Mouse (Mus musculus) R1 (cell line): Measurements from ENCODE around the gene Pygl.
A peak's percentile ranks its signal among the peaks of the same experiment; 100 is the strongest.
"Not testable (repeated sequence)": the region's sequence is repeated elsewhere in the genome, so short reads cannot be mapped to it uniquely, and the experiment has no call there.

ENCODE experiments used
- DNase-seq: peaks from one replicate; pipeline ENCODE4 v3.0.0-alpha.2; 2018; ENCODE audit warnings: low read depth, low spot score

Pygl gene

GRCm38 (mm10) chr12:70157292-70158066 lies 73.8 kb downstream of the Pygl start:
- no peak for DNase-seq

- no peak for DNase-seq
Measured at GRCm38 (mm10) chr12:70156222-70156621, 75.1 kb downstream of the Pygl start.

- no peak for DNase-seq
Measured at GRCm38 (mm10) chr12:70153842-70154241, 77.4 kb downstream of the Pygl start, which contains the start of gene Abhd12b. Gene Abhd12b (plus strand): TSS chr12:70154142.

DNA sequence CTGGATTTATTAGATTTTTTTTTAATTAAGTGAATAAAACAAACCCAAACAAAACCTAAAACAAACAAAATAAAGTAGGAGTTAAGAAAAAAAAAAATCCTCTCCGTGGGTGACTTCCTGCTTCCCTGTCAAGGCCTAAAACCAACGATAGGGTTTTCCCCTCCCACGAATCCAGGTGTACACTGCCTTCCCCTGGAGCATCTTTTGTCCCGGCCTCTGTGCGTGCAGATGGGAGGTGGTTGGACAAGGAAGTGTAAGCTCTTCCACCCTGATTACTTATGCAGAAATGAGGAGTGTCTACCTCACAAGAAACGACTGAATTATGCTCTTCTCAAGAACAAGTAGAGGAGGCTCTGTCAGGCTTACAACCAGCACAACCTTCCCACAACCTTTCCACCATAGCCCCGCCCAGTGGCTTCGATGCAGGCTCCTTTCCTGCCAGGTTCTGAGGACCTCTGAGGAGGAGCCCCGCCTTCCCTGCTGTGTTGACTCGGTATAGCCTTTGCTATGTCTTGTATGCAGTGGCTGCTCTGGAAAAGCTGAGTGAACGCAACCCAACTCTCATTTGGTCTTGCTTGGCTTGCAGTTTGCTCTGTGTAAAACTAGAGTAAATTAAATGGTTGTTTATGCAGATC lies 82.5 kb downstream of the Pygl start:
- peak; percentile 86 for DNase-seq

- DNase-seq: peak; percentile 81
Measured at GRCm38 (mm10) chr12:70147986-70148630, 83.2 kb downstream of the Pygl start.

DNA sequence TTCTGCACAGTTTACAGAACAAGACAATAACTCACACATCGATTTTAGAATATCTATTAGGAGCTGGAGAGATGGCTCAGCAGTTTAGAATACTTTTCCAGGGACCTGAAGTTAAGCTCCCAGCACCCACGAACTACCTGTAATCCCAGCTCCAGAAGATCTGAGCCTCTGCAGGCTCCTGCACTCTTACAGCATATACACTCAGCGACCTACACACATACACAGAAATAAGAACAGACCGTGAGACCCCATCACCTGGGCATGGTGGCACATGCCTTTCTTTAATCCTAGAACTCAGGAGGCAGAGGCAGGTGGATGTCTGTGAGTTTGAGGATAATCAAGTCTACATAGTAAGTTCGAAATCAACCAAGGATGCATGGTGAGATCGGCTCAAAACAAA lies 85.7 kb downstream of the Pygl start:
- no peak for DNase-seq

GRCm38 (mm10) chr12:70144637-70145448 lies 86.4 kb downstream of the Pygl start:
- peak; percentile 66 for DNase-seq

DNA sequence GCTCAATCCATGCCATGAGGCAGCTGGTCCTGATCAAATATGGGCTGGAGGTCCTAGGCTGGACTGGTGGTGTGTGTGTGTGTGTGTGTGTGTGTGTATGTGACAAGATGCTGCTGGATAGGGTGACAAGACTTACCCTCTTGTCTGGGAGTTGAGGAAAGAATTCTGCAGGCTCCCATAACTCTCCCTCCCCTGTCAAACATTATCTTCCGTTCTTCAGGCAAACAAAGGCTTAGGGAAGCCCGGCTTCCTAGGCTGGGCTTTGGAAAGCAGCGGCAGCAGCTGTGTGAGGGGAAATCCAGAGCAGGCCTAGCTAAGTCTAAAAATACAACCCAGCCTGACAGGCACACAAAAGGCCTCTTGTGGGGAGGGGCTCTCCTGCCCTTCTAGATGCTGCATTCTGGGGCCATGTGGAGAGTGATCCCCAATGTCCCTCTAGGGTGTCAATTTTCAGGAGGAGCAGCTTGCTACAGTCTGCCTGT lies 87.1 kb downstream of the Pygl start:
- not testable (repeated sequence) for DNase-seq

GRCm38 (mm10) chr12:70140993-70141576 lies 90.2 kb downstream of the Pygl start:
- DNase-seq: peak; percentile 33
